Mouse (Mus musculus): Measurements from ENCODE around the gene Map2k6.

- TF ChIP-seq CTCF (IDR thresholded peaks at IDR 0.05; ENCODE audit: low read depth, low read length) (no peak), POLR2A (IDR thresholded peaks at IDR 0.05; ENCODE audit: extremely low read depth, insufficient read depth, low read length) (no peak)
These were observed 12.7 kb downstream of the Map2k6 start for GRCm38 (mm10) chr11:110411596-110411995.

Data from liver, adult 2 months (tissue).